Mouse (Mus musculus) ovary, postnatal 10 days (tissue): ENCODE measurements around the gene Wwtr1.

Source experiments
- DNase-seq: peaks from one replicate; pipeline ENCODE4 v3.0.0; 2022; ENCODE audit warnings: low spot score

Wwtr1 gene

DNA sequence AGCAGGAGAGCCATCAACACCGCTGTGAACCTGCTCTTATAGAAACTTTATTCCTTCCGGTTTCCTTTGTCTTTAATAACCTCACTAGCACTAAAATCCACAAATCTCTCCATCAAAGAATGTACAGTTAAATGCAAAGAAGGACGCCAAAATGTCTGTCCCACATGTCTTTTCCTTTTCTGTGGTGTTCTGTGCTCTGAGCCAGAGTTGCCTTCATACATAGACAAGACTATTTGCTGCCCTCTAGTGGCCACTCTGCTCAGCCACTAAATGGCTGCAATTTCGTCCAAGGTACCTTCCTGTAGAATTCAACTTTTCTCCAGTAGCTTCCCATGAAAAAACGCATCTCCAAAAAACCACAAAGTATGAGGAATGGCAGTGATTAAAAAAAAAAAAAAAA lies 127.3 kb downstream of the Wwtr1 start:
- no peak for DNase-seq

DNA sequence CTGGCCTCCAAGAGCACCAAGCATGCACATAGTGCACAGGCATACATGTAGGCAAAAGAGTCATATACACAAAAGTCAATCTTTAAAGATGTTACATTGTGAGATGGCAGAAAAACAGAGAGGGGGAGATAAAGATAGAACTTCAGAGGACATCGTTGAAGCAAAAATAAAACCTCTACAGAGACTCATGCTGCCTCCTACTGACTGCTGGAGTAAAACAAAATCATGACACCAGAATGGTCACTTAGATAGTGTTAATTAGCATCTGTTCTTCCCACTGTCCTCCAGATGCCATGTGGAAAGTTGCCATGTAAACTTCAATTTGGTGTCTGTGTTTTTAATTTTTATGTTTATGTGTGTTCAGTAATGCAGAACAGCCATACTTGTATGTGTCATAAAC lies 127.8 kb downstream of the Wwtr1 start:
- no peak for DNase-seq

GRCm38 (mm10) chr3:57445706-57446105 lies 130.0 kb downstream of the Wwtr1 start:
- DNase-seq: no peak

DNA sequence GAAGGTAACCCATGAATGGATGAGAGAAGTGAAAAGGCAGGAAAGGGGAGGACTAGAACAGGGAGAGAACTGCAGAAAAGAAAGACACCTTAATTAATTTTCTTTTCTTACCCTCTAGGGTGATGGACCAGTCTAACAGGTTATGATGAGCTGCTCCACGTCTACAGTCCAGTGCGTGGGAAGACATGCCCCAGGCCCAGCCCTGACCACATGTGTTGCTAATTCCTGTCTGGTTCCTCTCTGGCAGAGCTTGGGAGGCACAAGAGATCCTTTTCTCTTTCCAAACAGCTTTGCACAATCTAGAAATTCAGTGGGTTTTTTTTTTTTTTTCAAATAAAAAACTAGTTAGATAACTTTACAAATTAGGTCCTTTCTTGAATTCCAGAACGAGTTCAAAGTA lies 134.8 kb downstream of the Wwtr1 start:
- DNase-seq: no peak

GRCm38 (mm10) chr3:57435364-57435763 lies 140.3 kb downstream of the Wwtr1 start:
- no peak for DNase-seq

DNA sequence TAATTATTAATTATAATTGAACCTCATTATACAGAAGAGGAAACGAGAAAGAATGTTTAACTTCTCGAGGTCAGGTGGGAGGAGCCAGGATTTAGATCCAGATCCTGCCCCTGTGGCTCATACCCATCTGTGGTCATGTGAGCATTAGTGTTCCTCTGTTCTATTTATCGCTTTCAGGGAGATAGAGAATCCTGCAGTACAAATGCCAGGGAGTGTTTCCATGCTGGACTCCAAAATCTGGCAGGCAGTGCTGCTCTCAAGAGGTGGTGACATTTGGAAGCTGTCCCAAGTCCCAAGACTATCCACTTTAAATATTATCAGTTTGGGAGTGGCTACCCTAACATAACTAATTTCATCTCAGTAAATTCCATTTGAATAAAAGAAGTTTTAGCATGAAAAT lies 144.0 kb downstream of the Wwtr1 start:
- DNase-seq: no peak

GRCm38 (mm10) chr3:57429486-57429885 lies 146.2 kb downstream of the Wwtr1 start:
- no peak for DNase-seq

DNA sequence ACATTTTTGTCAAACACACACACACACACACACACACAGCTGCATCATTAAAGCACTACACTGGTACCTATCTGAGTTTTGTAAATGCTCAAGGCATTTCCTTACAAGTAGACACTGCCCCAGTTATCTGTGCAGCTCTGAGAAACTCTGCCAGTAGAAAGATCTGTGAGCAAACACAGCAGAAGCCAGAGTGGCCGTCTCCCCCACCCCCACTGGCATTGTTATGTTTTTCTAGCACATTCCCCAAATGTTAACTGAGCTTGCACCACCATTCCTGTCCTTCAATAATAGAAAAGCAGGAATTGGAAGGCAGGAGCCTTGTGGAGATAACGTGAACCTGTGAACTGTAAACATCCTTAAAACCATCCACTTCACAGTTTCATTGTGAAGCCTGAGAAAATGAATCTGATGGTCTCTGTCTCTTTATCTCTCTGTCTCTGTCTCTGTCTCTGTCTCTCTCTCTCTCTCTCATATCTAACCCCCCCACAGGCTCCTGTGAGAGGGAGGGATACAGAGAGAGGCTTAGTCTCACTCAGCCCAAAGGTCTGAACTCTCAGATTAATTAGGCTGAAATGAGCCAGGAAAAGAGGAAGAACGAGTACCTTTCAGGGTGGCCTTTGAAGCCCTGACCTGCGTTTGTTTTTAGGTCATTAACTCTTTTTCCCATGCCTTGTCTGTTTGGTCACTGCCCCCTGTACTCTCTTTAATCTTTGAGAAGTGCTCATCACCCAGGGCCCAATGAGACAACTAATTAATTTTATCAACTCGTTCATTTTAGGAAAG lies 146.8 kb downstream of the Wwtr1 start:
- DNase-seq: no peak

DNA sequence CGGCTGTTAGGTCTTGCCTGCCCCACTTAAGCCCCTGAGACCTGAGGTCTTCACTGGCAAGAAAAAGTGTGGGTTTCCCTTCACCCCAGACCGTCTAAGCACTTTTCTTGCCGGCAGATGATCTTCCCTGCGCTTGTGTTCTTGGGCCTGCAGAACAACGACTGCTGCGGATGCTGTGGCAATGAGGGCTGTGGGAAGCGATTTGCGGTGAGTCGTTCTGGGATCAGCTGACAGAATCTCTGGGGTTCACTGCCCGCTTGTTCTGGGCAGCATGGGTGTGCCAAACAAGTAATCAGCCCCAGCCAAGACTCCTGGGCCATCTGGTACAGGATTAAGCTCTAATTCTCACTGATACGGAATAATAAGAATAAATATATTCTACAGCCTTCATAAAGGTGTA lies 149.4 kb downstream of the Wwtr1 start:
- DNase-seq: no peak

GRCm38 (mm10) chr3:57425089-57425730 lies 150.5 kb downstream of the Wwtr1 start, which contains the start of gene Tm4sf4:
Gene Tm4sf4, plus strand, starts transcription at chr3:57425314.
- no peak for DNase-seq

DNA sequence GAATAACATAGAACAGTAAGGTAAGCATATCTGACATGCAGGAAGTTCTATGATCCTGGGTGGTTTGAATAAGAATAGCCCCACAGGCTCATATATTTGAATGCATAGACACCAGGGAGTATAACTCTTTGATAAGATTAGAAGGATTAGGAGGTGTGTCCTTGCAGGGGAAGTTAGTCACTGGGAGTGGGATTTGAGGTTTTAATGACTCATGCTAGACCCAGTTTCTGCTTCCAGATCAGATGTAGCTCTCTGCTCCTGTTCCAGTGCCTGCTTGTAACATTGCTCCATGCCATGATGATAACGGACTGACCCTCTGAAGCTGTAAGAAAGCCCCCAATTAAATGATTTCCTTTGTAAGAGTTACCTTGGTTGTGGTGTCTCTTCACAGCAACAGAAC lies 155.1 kb downstream of the Wwtr1 start:
- DNase-seq: no peak

- DNase-seq: no peak
Observed at GRCm38 (mm10) chr3:57420233-57420632, 155.5 kb downstream of the Wwtr1 start.

DNA sequence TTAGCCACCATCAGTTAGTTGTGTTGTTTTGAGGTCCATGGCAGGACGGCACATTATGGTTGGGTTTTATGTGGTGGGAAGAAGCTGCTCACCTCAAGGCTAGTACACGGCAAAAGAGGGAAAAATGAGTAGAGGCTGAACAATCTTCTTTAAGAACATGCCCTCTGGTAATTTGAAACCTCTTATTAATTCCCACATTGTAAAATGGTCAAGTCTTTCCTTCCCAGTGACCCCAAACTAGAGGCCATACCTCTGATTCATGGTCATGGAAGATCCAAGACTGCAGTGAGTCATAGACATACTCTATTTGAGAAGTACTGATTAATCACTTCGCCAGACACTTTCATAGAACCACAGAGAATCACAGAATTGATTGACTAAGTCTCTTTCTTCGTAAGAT lies 164.2 kb downstream of the Wwtr1 start:
- DNase-seq: no peak
